Mouse (Mus musculus) testis, adult 2 months (tissue): ENCODE measurements around the gene Hist2h2ab.
A peak's percentile ranks its signal among the peaks of the same experiment; 100 is the strongest.

ENCODE experiments used
- CTCF ChIP-seq: fragments of 200-500 bp; IDR thresholded peaks from 2 replicates; pipeline ENCODE4 v1.5.1; 2012; ENCODE audit warnings: low read depth, mild to moderate bottlenecking, inconsistent platforms, low read length, moderate library complexity; ENCODE audit not compliant: control insufficient read depth, insufficient read depth, insufficient replicate concordance
- POLR2A ChIP-seq: fragments of 200-500 bp; IDR thresholded peaks from 2 replicates; pipeline ENCODE4 v1.6.1; 2012; ENCODE audit warnings: low read depth, mild to moderate bottlenecking, inconsistent platforms, low read length, moderate library complexity; ENCODE audit not compliant: control insufficient read depth

GRCm38 (mm10) chr3:96262216-96262875 is 42.7 kb downstream of the Hist2h2ab start:
- TF ChIP-seq CTCF (no peak), POLR2A (peak; percentile 35; the same call in 1 of the 2 replicates)
